Mouse (Mus musculus): ENCODE measurements around the gene Smim12. TPM values are rescaled to one million over a fixed set of nuclear protein-coding genes. Genes with fewer than 3 reads are reported as not detected.

Gene Smim12
- polyA plus RNA-seq, 1 experiment from 2014 or later = 74.9 TPM

GRCm38 (mm10) chr4:127232551-127232950 is 11.0 kb upstream of the Smim12 start:
- Histone ChIP-seq H3K9ac (replicated peaks; ENCODE audit: low read length) (no peak overlapping the region), H3K27ac (ENCODE audit: low read length) (no peak overlapping the region), H3K27me3 (ENCODE audit: insufficient read depth, low read length) (peaks cover 24% of the 10 kb centered on the region), H3K4me3 (ENCODE audit: low read length) (no peak overlapping the region), H3K4me1 (ENCODE audit: insufficient read depth, low read length) (peaks cover 5% of the 10 kb centered on the region; the same call in 1 of the 2 replicates), H3K36me3 (ENCODE audit: insufficient read depth, low read length) (no peaks in the 10 kb centered on the region), H3K9me3 (ENCODE audit: low read length) (no peaks in the 10 kb centered on the region), H3K4me2 (replicated peaks; ENCODE audit: low read depth, low read length) (no peak overlapping the region)
- WGBS = 69% methylated on average over 5 of the region's 5 CpGs
- no peak for ATAC-seq (ENCODE audit: low FRiP score, low TSS enrichment)

DNA sequence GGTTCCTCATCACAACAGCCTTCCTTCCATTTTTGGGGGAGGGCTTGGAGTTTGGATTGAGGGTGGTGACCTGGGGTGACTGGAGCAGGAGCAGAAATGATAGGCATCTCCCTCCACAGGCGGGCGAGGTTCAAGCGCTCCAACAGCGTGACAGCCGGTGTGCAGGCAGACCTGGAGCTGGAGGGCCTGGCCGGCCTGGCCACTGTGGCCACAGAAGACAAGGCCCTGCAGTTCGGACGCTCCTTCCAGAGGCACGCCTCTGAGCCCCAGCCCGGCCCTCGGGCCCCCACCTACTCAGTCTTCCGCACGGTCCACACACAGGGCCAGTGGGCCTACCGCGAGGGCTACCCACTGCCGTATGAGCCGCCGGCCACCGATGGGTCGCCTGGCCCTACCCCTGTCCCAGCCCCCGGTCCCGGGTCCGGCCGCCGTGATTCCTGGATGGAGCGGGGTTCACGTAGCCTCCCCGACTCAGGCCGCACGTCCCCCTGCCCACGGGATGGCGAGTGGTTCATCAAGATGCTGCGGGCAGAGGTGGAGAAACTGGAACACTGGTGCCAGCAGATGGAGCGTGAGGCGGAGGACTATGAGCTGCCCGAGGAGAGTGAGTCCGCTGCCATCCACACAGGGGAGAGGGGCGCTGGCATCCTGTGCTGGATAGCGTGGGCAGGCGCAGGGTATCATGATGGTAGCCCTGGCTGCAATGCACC is 10.0 kb upstream of the Smim12 start:
- no peak overlapping the region for H3K4me3 ChIP-seq (ENCODE audit: low read length)
- H3K4me1 ChIP-seq (ENCODE audit: insufficient read depth, low read length) = peaks cover 5% of the 10 kb centered on the region; the same call in 1 of the 2 replicates
- 86% methylated on average over 38 of the region's 40 CpGs for WGBS
- H3K27ac ChIP-seq (ENCODE audit: low read length) = no peak overlapping the region
- H3K36me3 ChIP-seq (ENCODE audit: insufficient read depth, low read length) = no peaks in the 10 kb centered on the region
- no peak for ATAC-seq (ENCODE audit: low FRiP score, low TSS enrichment)
- H3K9me3 ChIP-seq (ENCODE audit: low read length) = no peaks in the 10 kb centered on the region
- H3K27me3 ChIP-seq (ENCODE audit: insufficient read depth, low read length) = peaks cover 24% of the 10 kb centered on the region
- H3K4me2 ChIP-seq (replicated peaks; ENCODE audit: low read depth, low read length) = no peak overlapping the region
- no peak overlapping the region for H3K9ac ChIP-seq (replicated peaks; ENCODE audit: low read length)

GRCm38 (mm10) chr4:127235742-127236487 is 7.7 kb upstream of the Smim12 start:
- peak overlapping the region; percentile 66 for H3K9ac ChIP-seq (replicated peaks; ENCODE audit: low read length)
- H3K36me3 ChIP-seq (ENCODE audit: insufficient read depth, low read length) = no peaks in the 10 kb centered on the region
- H3K4me3 ChIP-seq (ENCODE audit: low read length) = peak overlapping the region; percentile 56
- peak; percentile 81 for ATAC-seq (ENCODE audit: low FRiP score, low TSS enrichment)
- peaks cover 22% of the 10 kb centered on the region for H3K27me3 ChIP-seq (ENCODE audit: insufficient read depth, low read length)
- H3K4me1 ChIP-seq (ENCODE audit: insufficient read depth, low read length) = peaks cover 5% of the 10 kb centered on the region; the same call in 1 of the 2 replicates
- WGBS = under 1% methylated on average over 63 of the region's 67 CpGs
- peak overlapping the region; percentile 81 for H3K4me2 ChIP-seq (replicated peaks; ENCODE audit: low read depth, low read length)
- no peak overlapping the region for H3K27ac ChIP-seq (ENCODE audit: low read length)
- no peaks in the 10 kb centered on the region for H3K9me3 ChIP-seq (ENCODE audit: low read length)

DNA sequence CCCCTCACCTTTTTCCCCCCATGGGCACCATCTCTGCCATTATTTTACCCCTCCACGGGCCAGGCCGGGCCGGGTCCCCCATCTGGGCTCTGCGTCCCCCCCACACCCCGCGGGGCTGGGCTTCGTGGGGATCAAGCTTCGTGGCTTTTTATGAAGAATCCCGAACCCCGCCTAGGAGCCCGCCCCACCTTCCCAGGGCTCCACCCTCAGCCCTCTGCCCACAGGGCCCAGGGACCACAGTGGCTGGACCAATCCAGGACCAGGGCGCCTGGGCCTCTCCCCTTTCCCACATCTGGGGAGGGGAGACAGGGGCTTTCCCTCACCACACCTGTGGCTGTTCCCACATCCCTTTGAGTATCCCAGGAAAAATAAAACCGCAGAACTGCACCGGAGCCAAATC is 7.0 kb upstream of the Smim12 start:
- peaks cover 5% of the 10 kb centered on the region; the same call in 1 of the 2 replicates for H3K4me1 ChIP-seq (ENCODE audit: insufficient read depth, low read length)
- H3K4me2 ChIP-seq (replicated peaks; ENCODE audit: low read depth, low read length) = peak overlapping the region; percentile 81
- peak overlapping the region; percentile 66 for H3K9ac ChIP-seq (replicated peaks; ENCODE audit: low read length)
- no peak overlapping the region for H3K27ac ChIP-seq (ENCODE audit: low read length)
- 2% methylated on average over 14 of the region's 14 CpGs for WGBS
- no peaks in the 10 kb centered on the region for H3K9me3 ChIP-seq (ENCODE audit: low read length)
- peaks cover 22% of the 10 kb centered on the region for H3K27me3 ChIP-seq (ENCODE audit: insufficient read depth, low read length)
- 0 out of 2 replicates have a peak, but pooled peaks have one; percentile 47 for ATAC-seq (ENCODE audit: low FRiP score, low TSS enrichment)
- H3K36me3 ChIP-seq (ENCODE audit: insufficient read depth, low read length) = no peaks in the 10 kb centered on the region
- peak overlapping the region; percentile 56 for H3K4me3 ChIP-seq (ENCODE audit: low read length)

- Histone ChIP-seq H3K4me1 (ENCODE audit: insufficient read depth, low read length) (peaks cover 5% of the 10 kb centered on the region; the same call in 1 of the 2 replicates), H3K27me3 (ENCODE audit: insufficient read depth, low read length) (peaks cover 18% of the 10 kb centered on the region), H3K4me2 (replicated peaks; ENCODE audit: low read depth, low read length) (no peak overlapping the region), H3K9me3 (ENCODE audit: low read length) (no peaks in the 10 kb centered on the region), H3K4me3 (ENCODE audit: low read length) (no peak overlapping the region), H3K27ac (ENCODE audit: low read length) (no peak overlapping the region), H3K36me3 (ENCODE audit: insufficient read depth, low read length) (no peaks in the 10 kb centered on the region), H3K9ac (replicated peaks; ENCODE audit: low read length) (no peak overlapping the region)
- WGBS = 58% methylated on average over 10 of the region's 10 CpGs
- ATAC-seq (ENCODE audit: low FRiP score, low TSS enrichment) = no peak
Measured at GRCm38 (mm10) chr4:127237271-127237670, 6.3 kb upstream of the Smim12 start.

- Histone ChIP-seq H3K36me3 (ENCODE audit: insufficient read depth, low read length) (peaks cover 6% of the 10 kb centered on the region; the same call in 1 of the 2 replicates), H3K9ac (replicated peaks; ENCODE audit: low read length) (no peak overlapping the region), H3K4me1 (ENCODE audit: insufficient read depth, low read length) (peaks cover 9% of the 10 kb centered on the region), H3K4me3 (ENCODE audit: low read length) (no peak overlapping the region), H3K27me3 (ENCODE audit: insufficient read depth, low read length) (peaks cover 3% of the 10 kb centered on the region; the same call in 1 of the 2 replicates), H3K27ac (ENCODE audit: low read length) (no peak overlapping the region), H3K4me2 (replicated peaks; ENCODE audit: low read depth, low read length) (no peak overlapping the region), H3K9me3 (ENCODE audit: low read length) (no peaks in the 10 kb centered on the region)
- ATAC-seq (ENCODE audit: low FRiP score, low TSS enrichment) = no peak
- 57% methylated on average over 6 of the region's 6 CpGs for WGBS
Measured at GRCm38 (mm10) chr4:127242696-127243095, 888 bp upstream of the Smim12 start.

DNA sequence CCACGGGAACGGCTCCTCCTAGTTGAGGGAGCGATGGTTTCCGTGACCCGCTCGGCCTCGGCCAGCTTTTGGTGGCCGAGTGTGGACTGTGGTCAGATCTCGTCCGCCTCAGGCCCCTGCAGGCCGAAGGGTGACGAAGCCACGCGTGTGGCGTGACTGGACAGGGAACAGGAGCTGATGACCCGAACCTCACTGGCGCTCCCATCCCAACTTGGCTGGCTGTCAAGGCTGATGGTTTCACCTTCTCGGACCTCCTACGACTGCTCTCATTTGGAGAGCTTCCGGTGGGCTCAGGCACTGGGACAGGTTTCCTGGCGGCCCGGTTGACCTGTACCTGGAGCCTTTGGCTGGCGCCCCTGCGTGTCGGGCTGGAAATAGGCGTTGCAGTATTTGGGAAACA is 369 bp downstream of the Smim12 start:
- Histone ChIP-seq H3K4me1 (ENCODE audit: insufficient read depth, low read length) (peaks cover 9% of the 10 kb centered on the region), H3K9ac (replicated peaks; ENCODE audit: low read length) (peak overlapping the region; percentile 84), H3K27me3 (ENCODE audit: insufficient read depth, low read length) (no peaks in the 10 kb centered on the region), H3K4me2 (replicated peaks; ENCODE audit: low read depth, low read length) (peak overlapping the region; percentile 80), H3K27ac (ENCODE audit: low read length) (no peak overlapping the region), H3K9me3 (ENCODE audit: low read length) (no peaks in the 10 kb centered on the region), H3K4me3 (ENCODE audit: low read length) (peak overlapping the region; percentile 83), H3K36me3 (ENCODE audit: insufficient read depth, low read length) (peaks cover 12% of the 10 kb centered on the region; the same call in 1 of the 2 replicates)
- ATAC-seq (ENCODE audit: low FRiP score, low TSS enrichment) = peak; percentile 64
- WGBS = under 1% methylated on average over 26 of the region's 26 CpGs

GRCm38 (mm10) chr4:127249701-127250349 is 6.2 kb downstream of the Smim12 start:
- no peaks in the 10 kb centered on the region for H3K27me3 ChIP-seq (ENCODE audit: insufficient read depth, low read length)
- no peak overlapping the region for H3K4me2 ChIP-seq (replicated peaks; ENCODE audit: low read depth, low read length)
- no peak overlapping the region for H3K27ac ChIP-seq (ENCODE audit: low read length)
- peaks cover 2% of the 10 kb centered on the region for H3K4me1 ChIP-seq (ENCODE audit: insufficient read depth, low read length)
- no peak overlapping the region for H3K4me3 ChIP-seq (ENCODE audit: low read length)
- peaks cover 15% of the 10 kb centered on the region; the same call in 1 of the 2 replicates for H3K36me3 ChIP-seq (ENCODE audit: insufficient read depth, low read length)
- WGBS = 0% methylated on average over 5 of the region's 5 CpGs
- peak; percentile 87 for ATAC-seq (ENCODE audit: low FRiP score, low TSS enrichment)
- no peaks in the 10 kb centered on the region for H3K9me3 ChIP-seq (ENCODE audit: low read length)
- no peak overlapping the region for H3K9ac ChIP-seq (replicated peaks; ENCODE audit: low read length)

- no peak overlapping the region for H3K4me2 ChIP-seq (replicated peaks; ENCODE audit: low read depth, low read length)
- H3K4me3 ChIP-seq (ENCODE audit: low read length) = no peak overlapping the region
- H3K9me3 ChIP-seq (ENCODE audit: low read length) = no peaks in the 10 kb centered on the region
- WGBS = 51% methylated on average over 22 of the region's 22 CpGs
- peak; percentile 66 for ATAC-seq (ENCODE audit: low FRiP score, low TSS enrichment)
- no peaks in the 10 kb centered on the region for H3K27me3 ChIP-seq (ENCODE audit: insufficient read depth, low read length)
- H3K4me1 ChIP-seq (ENCODE audit: insufficient read depth, low read length) = no peaks in the 10 kb centered on the region; the same call in 1 of the 2 replicates
- peaks cover 14% of the 10 kb centered on the region; the same call in 1 of the 2 replicates for H3K36me3 ChIP-seq (ENCODE audit: insufficient read depth, low read length)
- peak overlapping the region; percentile 5; the same call in 1 of the 2 replicates for H3K27ac ChIP-seq (ENCODE audit: low read length)
- H3K9ac ChIP-seq (replicated peaks; ENCODE audit: low read length) = no peak overlapping the region
Measured at GRCm38 (mm10) chr4:127251963-127252585, 8.5 kb downstream of the Smim12 start.

All from kidney, embryonic 16.5 days (tissue).